Mouse (Mus musculus): ENCODE results near the gene Hyou1. TPM values are rescaled to one million over a fixed set of nuclear protein-coding genes. Genes with fewer than 3 reads are reported as not detected.
"Not testable (repeated sequence)": the region's sequence is repeated elsewhere in the genome, so short reads cannot be mapped to it uniquely, and the experiment has no call there.

Gene Hyou1
- polyA plus RNA-seq, 1 experiment from 2014 or later, result 34.0 TPM

DNA sequence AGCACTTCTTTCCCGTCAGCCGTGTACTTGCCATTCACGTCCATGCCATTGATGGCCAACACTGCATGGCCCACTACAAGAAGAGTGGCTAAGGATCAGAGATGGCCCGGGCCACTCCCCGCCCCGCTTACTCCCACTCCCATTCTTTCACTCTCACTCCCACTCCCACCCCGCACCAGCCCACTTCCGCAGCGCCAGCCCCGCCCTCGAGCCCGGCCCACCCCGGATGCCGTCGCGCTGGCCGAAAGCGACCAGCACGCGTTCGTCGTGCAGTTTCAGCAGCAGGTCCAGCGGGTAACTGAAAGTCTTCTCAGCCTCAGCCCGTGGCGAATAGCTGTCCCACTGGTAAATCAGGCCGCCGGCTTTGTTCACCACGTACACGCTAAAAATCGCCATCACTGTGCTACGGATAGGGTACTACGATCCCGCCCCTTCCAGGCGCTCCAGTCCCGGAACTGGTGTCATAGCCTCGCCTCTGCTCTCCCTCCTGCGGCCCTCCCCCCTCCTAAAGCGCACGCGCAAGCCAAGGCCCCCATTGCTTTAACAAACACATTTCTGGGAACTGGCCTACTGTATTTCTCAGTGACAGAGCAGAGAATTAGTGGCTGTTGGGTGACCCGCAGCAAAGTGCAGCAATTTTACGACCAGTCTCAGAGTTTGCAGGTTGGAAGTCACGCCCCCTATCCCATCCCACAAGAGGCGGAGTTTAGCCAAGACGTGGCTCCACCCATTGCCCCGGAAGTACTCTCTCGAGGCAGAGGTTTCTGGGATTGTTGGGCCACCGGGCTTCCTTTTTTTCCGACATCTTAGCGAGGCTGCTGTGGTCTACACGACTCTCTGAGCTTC, 27.8 kb downstream of the Hyou1 start, which contains the start of the genes Rps25 and Trappc4:
Rps25 (plus strand) TSS at position 234 of the 846 bp plus-strand sequence.
Trappc4 (minus strand) TSS at position 695 of the 846 bp plus-strand sequence.
- WGBS, result under 1% methylated on average over 51 of the region's 51 CpGs
- Histone ChIP-seq H3K36me3 (peaks cover 71% of the 10 kb centered on the region), H3K27ac (peak within 1 kb of the TSS; percentile 95), H3K4me2 (peak within 1 kb of the TSS; percentile 80), H3K9me3 (no peaks in the 10 kb centered on the region), H3K9ac (replicated peaks) (peak within 1 kb of the TSS; percentile 86), H3K27me3 (no peaks in the 10 kb centered on the region), H3K4me3 (replicated peaks) (peak within 1 kb of the TSS; percentile 84), H3K4me1 (replicated peaks) (peaks cover 9% of the 10 kb centered on the region)
- peak; percentile 95 for ATAC-seq (ENCODE audit: insufficient number of reproducible peaks, insufficient read depth, low FRiP score, low TSS enrichment, low read depth)

DNA sequence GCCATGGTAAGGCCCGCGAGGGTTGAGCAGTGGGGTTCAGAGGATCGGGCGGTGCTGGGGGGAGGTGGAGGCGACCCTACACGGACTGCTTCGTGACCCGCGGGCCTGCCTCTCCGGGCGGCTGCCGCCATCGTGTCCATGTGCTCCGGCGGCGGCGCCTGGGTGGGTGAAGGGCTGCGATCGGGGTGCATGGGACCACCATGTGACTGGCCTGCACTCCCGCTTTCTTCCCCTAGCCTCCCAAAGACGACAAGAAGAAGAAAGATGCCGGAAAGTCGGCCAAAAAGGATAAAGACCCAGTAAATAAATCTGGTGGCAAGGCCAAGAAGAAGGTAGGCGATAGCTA, 28.4 kb downstream of the Hyou1 start:
- peak overlapping the region; percentile 86 for H3K9ac ChIP-seq (replicated peaks)
- no peaks in the 10 kb centered on the region for H3K27me3 ChIP-seq
- H3K36me3 ChIP-seq, result peaks cover 71% of the 10 kb centered on the region
- ATAC-seq (ENCODE audit: insufficient number of reproducible peaks, insufficient read depth, low FRiP score, low TSS enrichment, low read depth), result no peak; the same call in 1 of the 2 replicates
- peak overlapping the region; percentile 84 for H3K4me3 ChIP-seq (replicated peaks)
- peaks cover 9% of the 10 kb centered on the region for H3K4me1 ChIP-seq (replicated peaks)
- peak overlapping the region; percentile 80 for H3K4me2 ChIP-seq
- WGBS, result under 1% methylated on average over 24 of the region's 24 CpGs
- H3K27ac ChIP-seq, result peak overlapping the region; percentile 95
- no peaks in the 10 kb centered on the region for H3K9me3 ChIP-seq

DNA sequence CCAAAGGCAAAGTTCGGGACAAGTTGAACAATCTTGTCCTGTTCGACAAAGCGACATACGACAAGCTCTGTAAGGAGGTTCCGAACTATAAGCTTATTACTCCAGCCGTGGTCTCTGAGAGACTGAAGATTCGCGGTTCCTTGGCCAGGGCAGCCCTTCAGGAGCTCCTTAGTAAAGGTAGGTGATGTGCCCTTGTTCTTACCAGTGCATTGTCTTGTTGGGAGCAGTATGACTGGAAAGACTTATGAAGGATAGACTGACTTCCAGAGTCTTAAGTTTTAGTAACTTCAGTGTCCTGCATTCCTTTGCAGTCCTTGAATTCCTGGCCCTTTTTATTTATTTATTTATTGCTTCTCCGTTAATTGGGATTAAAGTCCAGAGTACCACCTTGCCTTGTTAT, 29.4 kb downstream of the Hyou1 start:
- not testable (repeated sequence) for H3K4me1 ChIP-seq (replicated peaks); H3K27ac ChIP-seq; H3K9ac ChIP-seq (replicated peaks); H3K9me3 ChIP-seq; ATAC-seq (ENCODE audit: insufficient number of reproducible peaks, insufficient read depth, low FRiP score, low TSS enrichment, low read depth); H3K27me3 ChIP-seq
- peak overlapping the region; percentile 84 for H3K4me3 ChIP-seq (replicated peaks)
- WGBS, result 79% methylated on average over 9 of the region's 9 CpGs
- H3K36me3 ChIP-seq, result peaks cover 71% of the 10 kb centered on the region
- peak overlapping the region; percentile 80 for H3K4me2 ChIP-seq

DNA sequence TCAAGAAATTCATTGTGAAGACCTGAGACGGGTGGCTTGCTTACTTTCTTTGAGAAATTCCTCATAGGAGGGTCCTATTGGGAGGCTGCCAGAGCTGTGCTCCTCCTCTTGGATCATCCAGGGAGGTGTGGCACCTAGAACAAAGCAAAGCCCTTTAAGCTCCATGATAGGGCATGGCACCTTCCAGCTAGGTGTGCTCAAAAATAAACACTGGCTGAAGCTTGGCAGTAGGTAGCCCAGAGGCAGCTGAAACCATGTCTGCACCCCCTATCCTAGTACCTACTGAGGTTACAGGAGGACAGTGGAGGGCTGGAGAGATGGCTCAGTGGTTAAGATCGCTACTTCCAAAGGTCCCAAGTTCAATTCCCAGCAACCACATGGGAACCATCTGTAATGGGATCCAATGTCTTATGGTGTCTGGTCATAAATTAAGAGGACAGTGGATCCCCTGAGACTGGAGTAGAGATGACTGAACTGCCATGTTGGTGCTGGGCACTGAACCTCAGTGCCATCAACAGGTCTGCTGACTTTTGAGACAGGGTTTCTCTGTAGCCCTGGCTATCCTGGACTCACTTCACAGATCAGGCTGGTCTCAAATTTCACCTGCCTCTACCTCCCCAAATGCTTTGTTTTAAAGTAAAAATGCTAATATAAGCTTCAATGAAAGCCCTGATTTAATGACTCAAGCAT, 31.5 kb downstream of the Hyou1 start:
- H3K4me1 ChIP-seq (replicated peaks), result peaks cover 9% of the 10 kb centered on the region; the same call in 1 of the 2 replicates
- WGBS, result 87% methylated on average over 2 of the region's 2 CpGs
- no peak overlapping the region for H3K27ac ChIP-seq
- no peak overlapping the region for H3K9ac ChIP-seq (replicated peaks)
- H3K4me3 ChIP-seq (replicated peaks), result no peak overlapping the region
- H3K27me3 ChIP-seq, result no peaks in the 10 kb centered on the region
- ATAC-seq (ENCODE audit: insufficient number of reproducible peaks, insufficient read depth, low FRiP score, low TSS enrichment, low read depth), result no peak
- H3K4me2 ChIP-seq, result no peak overlapping the region
- H3K9me3 ChIP-seq, result no peaks in the 10 kb centered on the region
- peaks cover 67% of the 10 kb centered on the region for H3K36me3 ChIP-seq

DNA sequence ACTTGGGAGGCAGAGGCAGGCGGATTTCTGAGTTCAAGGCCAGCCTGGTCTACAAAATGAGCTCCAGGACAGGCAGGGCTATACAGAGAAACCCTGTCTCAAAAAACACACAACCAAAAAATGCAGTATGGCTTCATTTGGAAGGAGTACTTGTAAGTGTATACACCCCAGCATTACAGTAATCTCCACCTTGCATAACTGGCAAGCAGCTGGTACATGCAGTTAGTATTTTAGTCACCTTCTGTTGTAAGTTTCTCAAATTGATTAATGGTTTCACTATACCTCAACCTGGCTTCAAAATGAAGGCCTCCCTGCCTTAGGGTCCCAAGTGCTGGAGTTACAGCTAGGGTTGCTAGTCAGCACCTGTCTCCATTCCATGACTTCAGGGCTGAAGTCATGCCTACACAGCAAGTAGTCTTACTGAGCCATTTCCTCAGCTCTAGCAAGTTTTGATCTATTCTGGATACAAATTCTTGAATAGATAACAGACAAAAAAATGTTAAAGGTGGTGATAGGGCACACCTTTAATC, 32.4 kb downstream of the Hyou1 start:
- Histone ChIP-seq H3K4me2 (no peak overlapping the region), H3K9ac (replicated peaks) (no peak overlapping the region), H3K36me3 (peaks cover 73% of the 10 kb centered on the region), H3K4me3 (replicated peaks) (no peak overlapping the region), H3K4me1 (replicated peaks) (peaks cover 6% of the 10 kb centered on the region; the same call in 1 of the 2 replicates), H3K9me3 (no peaks in the 10 kb centered on the region), H3K27ac (no peak overlapping the region), H3K27me3 (no peaks in the 10 kb centered on the region)
- ATAC-seq (ENCODE audit: insufficient number of reproducible peaks, insufficient read depth, low FRiP score, low TSS enrichment, low read depth), result no peak
- WGBS, result 80% methylated on average over 1 of the region's 1 CpGs

DNA sequence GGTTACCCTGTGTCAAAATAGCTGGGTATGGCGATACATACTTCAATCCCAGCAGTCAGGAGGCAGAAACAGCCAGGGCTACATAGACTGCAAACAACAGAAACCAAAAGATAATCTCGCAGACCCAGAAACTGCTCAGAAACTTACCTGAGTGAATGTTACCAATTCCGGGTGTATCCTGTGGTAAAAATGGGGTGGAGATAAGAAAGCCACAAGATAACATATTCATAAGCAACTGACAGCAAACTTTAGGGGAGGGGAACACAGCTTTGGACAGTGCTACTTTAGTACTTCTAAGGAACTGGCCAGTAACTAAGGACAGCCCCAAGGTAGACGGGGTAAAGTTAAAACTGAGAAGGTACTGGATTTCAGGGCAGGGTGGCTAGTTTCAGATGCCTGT, 33.0 kb downstream of the Hyou1 start:
- no peak overlapping the region for H3K4me3 ChIP-seq (replicated peaks)
- peaks cover 73% of the 10 kb centered on the region for H3K36me3 ChIP-seq
- H3K4me1 ChIP-seq (replicated peaks), result peaks cover 10% of the 10 kb centered on the region
- no peak overlapping the region for H3K27ac ChIP-seq
- no peak overlapping the region for H3K9ac ChIP-seq (replicated peaks)
- ATAC-seq (ENCODE audit: insufficient number of reproducible peaks, insufficient read depth, low FRiP score, low TSS enrichment, low read depth), result no peak
- H3K9me3 ChIP-seq, result no peaks in the 10 kb centered on the region
- H3K4me2 ChIP-seq, result no peak overlapping the region
- H3K27me3 ChIP-seq, result no peaks in the 10 kb centered on the region
- 79% methylated on average over 4 of the region's 4 CpGs for WGBS

DNA sequence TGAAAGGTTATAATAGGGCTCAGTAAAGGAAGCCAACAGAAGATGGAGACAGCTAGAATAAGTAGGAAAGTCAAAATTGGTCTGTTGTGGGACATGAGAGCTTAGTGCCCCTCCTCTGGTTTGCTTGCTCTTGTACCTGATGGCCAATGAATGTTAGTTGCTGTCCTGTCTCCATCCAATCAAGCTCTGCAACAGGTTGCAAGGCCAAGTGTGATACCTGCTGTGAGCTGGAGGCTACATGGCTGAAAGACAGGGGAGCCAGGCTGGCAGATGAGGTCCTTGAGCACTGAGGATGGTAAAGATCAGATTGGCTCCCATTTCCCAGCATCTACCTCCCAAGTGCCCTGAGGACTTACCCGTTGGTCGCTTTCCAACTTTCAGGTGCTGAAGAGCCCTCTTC, 33.5 kb downstream of the Hyou1 start:
- Histone ChIP-seq H3K36me3 (peaks cover 73% of the 10 kb centered on the region), H3K4me2 (no peak overlapping the region), H3K4me1 (replicated peaks) (peaks cover 12% of the 10 kb centered on the region), H3K4me3 (replicated peaks) (no peak overlapping the region), H3K27me3 (no peaks in the 10 kb centered on the region), H3K9me3 (no peaks in the 10 kb centered on the region), H3K9ac (replicated peaks) (no peak overlapping the region), H3K27ac (no peak overlapping the region)
- ATAC-seq (ENCODE audit: insufficient number of reproducible peaks, insufficient read depth, low FRiP score, low TSS enrichment, low read depth), result no peak
- WGBS, result 89% methylated on average over 2 of the region's 2 CpGs

DNA sequence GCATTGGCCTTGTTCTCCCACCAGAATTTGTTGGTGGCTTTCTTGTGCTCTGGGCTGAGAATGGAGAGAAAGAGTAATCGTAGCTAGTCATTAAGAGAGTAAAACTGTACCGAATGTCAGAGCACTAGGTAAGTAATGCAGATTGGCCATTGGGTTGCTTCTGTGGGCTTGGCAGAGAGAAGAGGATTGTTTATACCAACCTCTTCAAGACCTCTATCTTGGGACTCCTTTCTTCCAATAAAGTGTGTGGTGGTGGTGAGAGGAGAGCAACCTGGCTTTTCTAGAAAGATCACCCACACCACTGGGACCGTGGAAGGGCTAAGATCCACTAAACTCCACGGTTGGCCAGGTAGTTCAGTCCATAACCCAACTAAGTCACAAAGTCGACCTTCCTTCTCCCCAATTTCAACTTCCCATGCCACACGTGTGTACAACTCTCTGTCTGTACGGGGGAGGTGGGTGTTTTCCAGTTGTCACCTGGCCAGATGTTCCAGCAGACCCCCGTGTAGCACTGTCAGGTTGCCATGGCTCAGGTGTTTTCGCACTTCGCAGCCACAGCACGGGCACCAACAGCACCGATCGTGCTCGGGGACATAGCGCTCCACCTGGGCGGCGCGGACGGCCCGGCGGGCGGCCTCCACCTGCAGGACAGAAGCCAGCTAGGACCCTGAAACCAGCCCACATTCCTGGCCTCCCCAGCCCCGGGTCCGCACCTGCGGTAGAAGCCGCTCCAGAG, 38.0 kb downstream of the Hyou1 start:
- Histone ChIP-seq H3K9ac (replicated peaks) (peak overlapping the region; percentile 84), H3K4me2 (peak overlapping the region; percentile 83), H3K27me3 (no peaks in the 10 kb centered on the region), H3K9me3 (peaks cover 4% of the 10 kb centered on the region; the same call in 1 of the 2 replicates), H3K4me3 (replicated peaks) (peak overlapping the region; percentile 81), H3K27ac (peak overlapping the region; percentile 80), H3K36me3 (peaks cover 36% of the 10 kb centered on the region), H3K4me1 (replicated peaks) (peaks cover 6% of the 10 kb centered on the region)
- 6% methylated on average over 26 of the region's 26 CpGs for WGBS
- peak; percentile 77; the same call in 1 of the 2 replicates for ATAC-seq (ENCODE audit: insufficient number of reproducible peaks, insufficient read depth, low FRiP score, low TSS enrichment, low read depth)

DNA sequence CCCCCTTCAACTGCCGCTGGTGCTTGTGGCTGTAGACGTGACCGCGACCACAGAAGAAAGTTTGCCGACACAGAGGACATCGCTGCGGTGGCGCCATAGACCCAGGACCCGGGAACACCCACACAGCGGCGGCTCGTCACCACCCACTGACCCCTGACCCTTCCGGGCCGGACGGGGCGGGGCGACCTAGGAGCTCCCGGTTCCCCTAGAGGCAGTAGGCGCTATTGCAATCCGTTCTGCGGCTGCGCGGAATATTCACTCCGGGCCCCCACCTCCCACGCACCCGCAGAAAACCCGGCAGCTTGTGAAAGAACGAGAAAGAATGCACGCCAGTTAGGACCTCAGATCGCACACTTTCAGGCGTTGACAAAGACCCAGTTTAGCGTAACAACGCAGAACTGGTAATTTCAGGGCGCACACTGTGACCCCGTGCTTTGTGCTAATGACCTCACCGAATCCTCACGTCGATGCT, 38.6 kb downstream of the Hyou1 start:
- WGBS, result under 1% methylated on average over 38 of the region's 38 CpGs
- peak; percentile 84 for ATAC-seq (ENCODE audit: insufficient number of reproducible peaks, insufficient read depth, low FRiP score, low TSS enrichment, low read depth)
- H3K9ac ChIP-seq (replicated peaks), result peak overlapping the region; percentile 84
- peak overlapping the region; percentile 81 for H3K4me3 ChIP-seq (replicated peaks)
- H3K4me1 ChIP-seq (replicated peaks), result peaks cover 6% of the 10 kb centered on the region
- peaks cover 30% of the 10 kb centered on the region for H3K36me3 ChIP-seq
- peak overlapping the region; percentile 80 for H3K27ac ChIP-seq
- H3K27me3 ChIP-seq, result no peaks in the 10 kb centered on the region
- peak overlapping the region; percentile 83 for H3K4me2 ChIP-seq
- H3K9me3 ChIP-seq, result peaks cover 4% of the 10 kb centered on the region; the same call in 1 of the 2 replicates

DNA sequence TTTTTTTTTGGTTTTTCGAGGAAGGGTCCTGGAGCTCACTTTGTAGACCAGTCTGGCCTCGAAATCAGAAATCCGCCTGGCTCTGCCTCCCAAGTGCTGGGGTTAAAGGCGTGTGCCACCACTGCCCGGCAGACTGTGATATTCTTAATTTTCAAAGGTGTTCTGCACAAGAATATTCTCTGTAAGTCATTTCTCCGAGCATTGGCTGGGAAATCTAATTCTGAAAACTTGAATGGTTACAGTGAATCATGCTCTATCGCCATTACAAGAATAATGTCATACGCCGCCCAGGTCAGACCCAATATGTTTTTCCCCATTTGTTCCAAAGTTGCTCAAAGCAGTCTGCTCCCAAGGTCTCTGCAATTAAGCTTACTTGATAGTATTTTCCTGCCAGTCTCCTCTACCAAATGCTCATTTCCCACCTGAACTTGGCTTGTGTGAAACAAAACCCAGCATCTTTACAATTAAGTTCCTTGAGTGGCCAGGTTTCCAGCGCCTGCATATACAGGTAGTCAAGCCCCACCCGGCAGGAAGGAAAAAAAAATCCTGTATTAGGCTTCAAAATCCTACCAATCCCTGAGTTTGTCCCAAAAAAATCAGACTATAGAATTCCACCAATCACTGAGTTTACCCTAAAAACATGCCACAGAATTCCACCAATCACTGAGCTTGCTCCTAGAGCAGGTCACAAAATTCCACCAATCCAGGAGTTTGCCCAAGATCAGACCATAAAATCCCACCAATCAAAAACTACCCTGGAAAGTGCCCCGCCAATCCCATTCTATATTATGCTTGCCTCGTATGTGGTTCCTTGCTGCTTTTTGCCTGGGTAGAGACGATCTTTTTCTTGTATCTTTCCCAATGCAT, 39.5 kb downstream of the Hyou1 start, which contains the start of gene Ccdc84:
Ccdc84 (minus strand) TSS at position 51 of the 867 bp plus-strand sequence.
- Histone ChIP-seq H3K4me1 (replicated peaks) (peaks cover 6% of the 10 kb centered on the region), H3K4me2 (peak within 1 kb of the TSS; percentile 83), H3K27ac (peak within 1 kb of the TSS; percentile 80), H3K9me3 (peaks cover 4% of the 10 kb centered on the region; the same call in 1 of the 2 replicates), H3K4me3 (replicated peaks) (peak within 1 kb of the TSS; percentile 81), H3K36me3 (peaks cover 21% of the 10 kb centered on the region), H3K27me3 (no peaks in the 10 kb centered on the region), H3K9ac (replicated peaks) (peak within 1 kb of the TSS; percentile 84)
- ATAC-seq (ENCODE audit: insufficient number of reproducible peaks, insufficient read depth, low FRiP score, low TSS enrichment, low read depth), result no peak
- WGBS, result 80% methylated on average over 14 of the region's 14 CpGs

All from limb, embryonic 12.5 days (tissue).